Mouse (Mus musculus): ENCODE data around the gene Vwa3b. TPM values are rescaled to one million over a fixed set of nuclear protein-coding genes. Genes with fewer than 3 reads are reported as not detected.

Vwa3b gene
- 0.38 and 0.75 TPM in 2 replicates for polyA plus RNA-seq (2015; fragmentation: Nextera tagmentation; extraction: Ambion mirVana)

GRCm38 (mm10) chr1:37025962-37026686 lies at the start of gene Vwa3b:
TSS of gene Vwa3b (plus strand) at chr1:37026596.
- Histone ChIP-seq H3K36me3 (no peaks in the 10 kb centered on the region), H3K4me3 (no peak within 1 kb of the TSS), H3K27ac (replicated peaks) (no peak within 1 kb of the TSS), H3K4me1 (replicated peaks) (peaks cover 9% of the 10 kb centered on the region), H3K27me3 (0 out of 2 replicates have a peak, but pooled peaks cover 2% of the 10 kb centered on the region), H3K9ac (no peak within 1 kb of the TSS), H3K9me3 (no peaks in the 10 kb centered on the region), H3K4me2 (no peak within 1 kb of the TSS)
- 75% methylated on average over 5 of the region's 5 CpGs for WGBS
- no peak for ATAC-seq (ENCODE audit: low FRiP score, low read depth)

GRCm38 (mm10) chr1:36976770-36977169 lies 49.6 kb upstream of the Vwa3b start:
- WGBS, result 84% methylated on average over 4 of the region's 4 CpGs
- H3K4me3 ChIP-seq, result no peak overlapping the region
- H3K4me2 ChIP-seq, result no peak overlapping the region
- H3K4me1 ChIP-seq (replicated peaks), result no peaks in the 10 kb centered on the region
- H3K9me3 ChIP-seq, result no peaks in the 10 kb centered on the region
- no peak for ATAC-seq (ENCODE audit: low FRiP score, low read depth)
- H3K36me3 ChIP-seq, result no peaks in the 10 kb centered on the region
- no peak overlapping the region for H3K9ac ChIP-seq
- no peaks in the 10 kb centered on the region for H3K27me3 ChIP-seq
- no peak overlapping the region for H3K27ac ChIP-seq (replicated peaks)

- Histone ChIP-seq H3K9ac (no peak overlapping the region), H3K36me3 (no peaks in the 10 kb centered on the region), H3K4me1 (replicated peaks) (no peaks in the 10 kb centered on the region), H3K27ac (replicated peaks) (no peak overlapping the region), H3K4me3 (no peak overlapping the region), H3K4me2 (no peak overlapping the region), H3K9me3 (no peaks in the 10 kb centered on the region), H3K27me3 (no peaks in the 10 kb centered on the region)
- ATAC-seq (ENCODE audit: low FRiP score, low read depth), result no peak
- WGBS, result 90% methylated on average over 9 of the region's 9 CpGs
These were observed 44.0 kb upstream of the Vwa3b start for GRCm38 (mm10) chr1:36982191-36982961.

- Histone ChIP-seq H3K4me2 (no peak overlapping the region), H3K27ac (replicated peaks) (no peak overlapping the region), H3K36me3 (no peaks in the 10 kb centered on the region), H3K9me3 (no peaks in the 10 kb centered on the region), H3K4me3 (no peak overlapping the region), H3K27me3 (no peaks in the 10 kb centered on the region), H3K4me1 (replicated peaks) (no peaks in the 10 kb centered on the region), H3K9ac (no peak overlapping the region)
- WGBS, result 34% methylated on average over 4 of the region's 4 CpGs
- no peak for ATAC-seq (ENCODE audit: low FRiP score, low read depth)
These were observed 42.6 kb upstream of the Vwa3b start for GRCm38 (mm10) chr1:36983754-36984153.

GRCm38 (mm10) chr1:36984406-36984805 lies 42.0 kb upstream of the Vwa3b start:
- no peak for ATAC-seq (ENCODE audit: low FRiP score, low read depth)
- H3K9ac ChIP-seq, result no peak overlapping the region
- no peaks in the 10 kb centered on the region for H3K9me3 ChIP-seq

GRCm38 (mm10) chr1:36985896-36986295 lies 40.5 kb upstream of the Vwa3b start:
- no peak for ATAC-seq (ENCODE audit: low FRiP score, low read depth)
- Histone ChIP-seq H3K27ac (replicated peaks) (no peak overlapping the region), H3K9me3 (no peaks in the 10 kb centered on the region), H3K9ac (no peak overlapping the region), H3K4me1 (replicated peaks) (no peaks in the 10 kb centered on the region), H3K27me3 (no peaks in the 10 kb centered on the region), H3K4me2 (no peak overlapping the region), H3K36me3 (no peaks in the 10 kb centered on the region), H3K4me3 (no peak overlapping the region)
- WGBS, result 9% methylated on average over 6 of the region's 6 CpGs

More at GRCm38 (mm10) chr1:36984406-36984805, 42.0 kb upstream of the Vwa3b start:
- Histone ChIP-seq H3K36me3 (no peaks in the 10 kb centered on the region), H3K4me1 (replicated peaks) (no peaks in the 10 kb centered on the region), H3K4me3 (no peak overlapping the region), H3K4me2 (no peak overlapping the region), H3K27ac (replicated peaks) (no peak overlapping the region), H3K27me3 (no peaks in the 10 kb centered on the region)
- 24% methylated on average over 6 of the region's 6 CpGs for WGBS

- 33% methylated on average over 14 of the region's 14 CpGs for WGBS
- Histone ChIP-seq H3K27ac (replicated peaks) (no peak overlapping the region), H3K4me3 (no peak overlapping the region), H3K4me2 (no peak overlapping the region), H3K27me3 (no peaks in the 10 kb centered on the region), H3K9ac (no peak overlapping the region), H3K9me3 (no peaks in the 10 kb centered on the region), H3K36me3 (no peaks in the 10 kb centered on the region), H3K4me1 (replicated peaks) (no peaks in the 10 kb centered on the region)
- no peak for ATAC-seq (ENCODE audit: low FRiP score, low read depth)
These were observed 39.8 kb upstream of the Vwa3b start for GRCm38 (mm10) chr1:36986396-36987160.

GRCm38 (mm10) chr1:36987172-36988148 lies 38.9 kb upstream of the Vwa3b start:
- Histone ChIP-seq H3K36me3 (no peaks in the 10 kb centered on the region), H3K4me3 (no peak overlapping the region), H3K27me3 (no peaks in the 10 kb centered on the region), H3K9ac (no peak overlapping the region), H3K4me2 (no peak overlapping the region), H3K4me1 (replicated peaks) (no peaks in the 10 kb centered on the region), H3K27ac (replicated peaks) (no peak overlapping the region), H3K9me3 (no peaks in the 10 kb centered on the region)
- WGBS, result 81% methylated on average over 10 of the region's 10 CpGs
- ATAC-seq (ENCODE audit: low FRiP score, low read depth), result no peak

- H3K9ac ChIP-seq, result no peak overlapping the region
- no peaks in the 10 kb centered on the region for H3K9me3 ChIP-seq
- H3K4me2 ChIP-seq, result no peak overlapping the region
- H3K4me1 ChIP-seq (replicated peaks), result no peaks in the 10 kb centered on the region
- no peak overlapping the region for H3K4me3 ChIP-seq
- H3K36me3 ChIP-seq, result no peaks in the 10 kb centered on the region
- no peak for ATAC-seq (ENCODE audit: low FRiP score, low read depth)
- WGBS, result 78% methylated on average over 6 of the region's 6 CpGs
- H3K27me3 ChIP-seq, result no peaks in the 10 kb centered on the region
- H3K27ac ChIP-seq (replicated peaks), result no peak overlapping the region
These were observed 38.2 kb upstream of the Vwa3b start for GRCm38 (mm10) chr1:36988161-36988560.

- Histone ChIP-seq H3K27ac (replicated peaks) (no peak overlapping the region), H3K36me3 (no peaks in the 10 kb centered on the region), H3K9ac (no peak overlapping the region), H3K9me3 (no peaks in the 10 kb centered on the region), H3K4me3 (no peak overlapping the region), H3K4me1 (replicated peaks) (no peaks in the 10 kb centered on the region), H3K27me3 (no peaks in the 10 kb centered on the region), H3K4me2 (no peak overlapping the region)
- ATAC-seq (ENCODE audit: low FRiP score, low read depth), result no peak
- 88% methylated on average over 6 of the region's 6 CpGs for WGBS
These were observed 37.8 kb upstream of the Vwa3b start for GRCm38 (mm10) chr1:36988561-36988960.

- WGBS, result 98% methylated on average over 5 of the region's 5 CpGs
- H3K36me3 ChIP-seq, result no peaks in the 10 kb centered on the region
- no peak overlapping the region for H3K9ac ChIP-seq
- no peak overlapping the region for H3K4me2 ChIP-seq
- H3K4me1 ChIP-seq (replicated peaks), result no peaks in the 10 kb centered on the region
- no peaks in the 10 kb centered on the region for H3K9me3 ChIP-seq
- no peak for ATAC-seq (ENCODE audit: low FRiP score, low read depth)
- H3K27ac ChIP-seq (replicated peaks), result no peak overlapping the region
- no peak overlapping the region for H3K4me3 ChIP-seq
- no peaks in the 10 kb centered on the region for H3K27me3 ChIP-seq
These were observed 32.1 kb upstream of the Vwa3b start for GRCm38 (mm10) chr1:36994296-36994695.

All from hindbrain, embryonic 15.5 days (tissue).